Mouse (Mus musculus) mouse trophoblast stem cell (cell line): ENCODE data around the gene Cd40.

ENCODE experiments used
- in situ Hi-C, 2 experiments: fragments of 300-500 bp; cut with MseI, MboI; formaldehyde crosslinking; loops; 2 replicates in 1 of 2; 3 replicates in 1 of 2; pipeline ENCODE4 v1.15.1; 2025

Cd40 gene

DNA sequence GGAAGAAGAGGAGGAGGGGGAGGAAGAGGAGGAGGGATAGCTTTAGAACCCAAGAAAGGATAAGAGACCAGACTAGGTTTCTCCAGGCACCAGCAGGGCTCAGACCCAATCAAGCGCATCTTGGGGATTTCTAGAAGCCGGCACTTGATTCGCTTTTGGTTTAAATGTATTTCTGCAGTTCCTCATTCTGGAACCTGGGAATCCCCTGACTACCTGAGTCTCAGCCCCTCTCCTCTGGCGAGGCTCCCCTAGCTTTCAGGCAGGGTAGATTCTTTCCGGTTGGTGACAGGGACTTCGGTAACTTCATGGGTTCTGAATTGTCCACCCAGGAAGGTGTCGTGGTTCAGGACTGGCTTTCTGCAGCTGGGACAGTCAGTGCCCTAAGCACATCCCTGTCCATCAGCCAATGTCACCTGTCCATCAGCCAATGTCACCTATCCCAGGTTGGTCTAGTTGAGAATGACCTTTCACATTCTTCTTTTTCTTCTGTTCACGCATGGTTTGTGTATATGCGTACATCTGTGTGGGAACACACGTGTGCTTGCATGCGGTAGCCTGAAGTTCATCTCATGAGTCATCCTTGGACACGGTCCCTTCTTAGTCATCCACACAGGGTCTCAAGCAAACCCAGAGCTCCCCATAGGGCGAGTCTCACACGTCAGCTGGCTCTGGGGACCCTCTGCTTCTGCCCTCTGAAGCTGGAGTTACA is 1.1 kb downstream of the Cd40 start:
- in situ Hi-C loops, result no loop called here

DNA sequence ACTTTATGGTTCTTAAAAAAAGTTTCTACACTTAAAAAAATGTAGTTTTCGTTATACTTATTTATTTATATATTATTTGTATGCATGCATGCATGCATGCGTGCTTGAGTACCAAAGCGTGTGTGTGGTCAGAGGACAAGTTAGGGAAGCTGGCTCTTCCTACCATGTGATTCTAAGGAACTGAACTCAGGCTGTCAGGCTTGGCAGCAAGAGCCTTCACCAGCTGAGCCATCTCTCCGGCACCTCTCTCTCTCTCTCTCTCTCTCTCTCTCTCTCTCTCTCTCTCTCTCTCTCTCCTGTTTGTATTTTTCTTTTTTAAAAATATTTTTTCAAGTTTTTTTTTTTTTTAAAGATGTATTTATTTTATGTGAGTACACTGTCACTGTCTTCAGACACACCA is 4.5 kb downstream of the Cd40 start:
- in situ Hi-C loops, result no loop called here

DNA sequence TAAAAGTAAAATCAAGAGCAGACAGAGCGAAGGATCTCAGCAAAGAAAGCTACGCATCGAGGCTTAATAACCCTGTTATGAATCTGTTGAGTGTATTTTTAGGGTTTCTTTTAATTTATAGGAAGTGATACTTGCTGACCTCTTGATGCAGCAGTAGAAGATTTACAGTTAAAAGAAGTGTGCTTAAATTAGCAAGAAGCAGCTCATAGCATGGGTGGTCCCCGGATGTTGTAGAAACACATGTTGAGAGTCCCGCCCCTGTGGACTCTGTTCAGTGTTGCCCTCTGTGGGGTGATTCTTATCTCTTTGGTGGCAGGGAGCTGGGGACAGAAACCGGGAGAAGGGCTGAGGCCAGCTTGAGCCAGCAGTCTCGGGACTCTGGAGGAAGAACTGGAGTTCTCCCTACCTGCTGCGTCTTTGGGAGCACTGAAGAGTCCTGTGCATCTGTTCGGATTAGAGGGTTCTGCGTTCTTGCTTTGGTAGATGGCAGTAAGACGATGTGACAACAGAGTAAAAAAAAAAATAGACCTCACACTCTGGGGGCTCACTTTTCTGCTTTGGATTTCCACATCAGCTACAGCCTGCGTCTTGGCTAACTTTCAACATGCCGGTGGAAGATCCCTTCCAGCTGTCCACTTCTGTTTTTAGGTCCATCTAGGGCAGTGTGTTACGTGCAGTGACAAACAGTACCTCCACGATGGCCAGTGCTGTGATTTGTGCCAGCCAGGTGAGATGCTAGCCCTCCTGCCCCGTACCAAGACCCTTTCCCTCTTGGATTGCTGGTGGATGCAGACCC is 6.4 kb downstream of the Cd40 start:
- in situ Hi-C loops, result no loop called here

DNA sequence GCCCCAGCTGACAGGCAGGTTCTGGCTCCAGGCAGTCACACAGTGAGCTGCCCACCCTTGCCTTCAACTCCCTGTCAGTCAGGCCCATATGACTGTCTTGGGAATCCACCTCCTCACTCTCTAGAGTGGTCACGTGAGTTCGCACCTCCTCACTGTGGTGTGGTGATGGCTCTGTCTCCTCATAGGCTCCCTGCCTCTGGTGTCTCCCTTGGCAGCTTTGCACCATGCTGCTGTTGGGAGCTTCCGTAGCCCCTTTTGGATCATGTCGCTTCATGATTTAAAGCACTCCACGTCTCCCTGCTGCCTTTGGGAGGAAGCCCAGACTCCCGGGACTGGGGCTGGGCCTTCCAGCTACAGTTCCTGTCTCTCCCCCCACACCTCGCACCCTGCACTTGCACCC is 9.1 kb downstream of the Cd40 start:
- in situ Hi-C loops, result no loop called here

DNA sequence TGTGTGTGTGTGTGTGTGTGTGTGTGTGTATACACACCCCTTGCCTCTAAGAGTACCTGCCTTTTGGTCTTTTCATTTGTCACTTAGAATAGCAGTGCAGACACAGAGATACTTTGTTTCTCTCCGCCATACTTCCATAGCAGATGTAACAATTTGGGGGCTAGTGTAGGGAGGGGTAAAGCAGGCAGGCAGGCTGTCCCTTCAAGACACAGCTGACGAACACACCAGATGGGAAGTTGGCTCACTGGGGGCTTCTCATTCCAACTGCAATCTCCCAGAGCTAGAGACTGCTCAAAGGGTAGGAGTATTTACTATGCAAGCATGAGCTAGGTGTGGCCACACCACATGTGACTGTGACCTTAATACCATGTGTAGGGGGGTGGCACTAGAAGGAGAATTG is 13.4 kb downstream of the Cd40 start:
- in situ Hi-C loops, result no loop called here

DNA sequence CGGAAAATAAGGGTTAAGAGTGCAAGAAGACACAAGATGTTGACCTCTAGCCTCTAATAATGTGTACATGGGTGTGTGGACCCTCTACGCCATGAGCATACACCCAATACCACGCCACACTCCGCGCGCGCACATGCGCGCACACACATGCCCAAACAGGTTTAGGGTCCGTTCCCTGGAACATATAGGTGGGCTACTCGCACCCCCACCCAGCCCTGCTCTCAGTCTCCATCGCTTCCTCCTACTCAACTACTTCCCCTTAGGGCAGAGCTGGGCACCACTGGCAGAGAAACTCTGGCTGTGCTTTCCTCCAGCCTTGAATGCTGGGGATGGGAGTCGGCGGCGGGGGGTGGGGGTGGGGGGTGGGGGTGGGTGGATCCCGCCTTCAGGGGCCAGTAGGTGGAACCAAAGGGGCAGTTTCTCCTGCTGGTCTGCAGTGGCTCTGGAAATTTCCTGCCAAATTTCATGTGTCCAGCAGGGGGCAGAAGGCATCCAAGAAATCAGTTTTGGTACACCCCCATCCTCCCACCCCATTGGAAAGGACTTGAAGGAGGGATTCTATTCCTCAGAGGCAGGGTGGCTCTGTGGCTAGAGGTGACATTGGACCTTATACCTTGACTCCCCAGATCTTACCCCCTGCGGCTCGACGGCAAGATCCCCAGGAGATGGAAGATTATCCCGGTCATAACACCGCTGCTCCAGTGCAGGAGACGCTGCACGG is 14.8 kb downstream of the Cd40 start:
- in situ Hi-C loops, result loop anchor here (10.0 kb wide), 3 partner anchors 205 to 275 kb away; no protein-coding TSS in a partner anchor

DNA sequence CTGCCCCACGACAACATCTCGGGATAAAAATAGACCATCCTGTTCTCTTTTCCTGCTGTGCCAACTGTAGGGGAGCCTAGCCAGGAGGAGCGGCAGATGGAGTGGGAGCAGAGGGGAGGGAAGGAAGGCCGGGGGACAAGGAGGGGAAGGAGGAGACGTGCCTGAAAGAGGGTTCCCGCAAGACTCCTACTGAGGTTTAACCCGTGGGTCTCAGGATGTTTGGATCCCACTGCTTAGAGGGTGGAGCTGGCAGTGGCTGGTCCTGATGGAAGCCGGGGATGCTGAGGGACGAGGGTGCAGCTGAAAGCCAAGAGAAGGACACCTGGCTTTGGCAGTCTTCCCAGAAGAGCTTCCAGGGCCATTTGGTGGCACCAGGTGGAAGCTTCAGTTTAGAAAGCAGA is 18.0 kb downstream of the Cd40 start:
- in situ Hi-C loops, result loop anchor here (10.0 kb wide), 3 partner anchors 201 to 271 kb away; no protein-coding TSS in a partner anchor

DNA sequence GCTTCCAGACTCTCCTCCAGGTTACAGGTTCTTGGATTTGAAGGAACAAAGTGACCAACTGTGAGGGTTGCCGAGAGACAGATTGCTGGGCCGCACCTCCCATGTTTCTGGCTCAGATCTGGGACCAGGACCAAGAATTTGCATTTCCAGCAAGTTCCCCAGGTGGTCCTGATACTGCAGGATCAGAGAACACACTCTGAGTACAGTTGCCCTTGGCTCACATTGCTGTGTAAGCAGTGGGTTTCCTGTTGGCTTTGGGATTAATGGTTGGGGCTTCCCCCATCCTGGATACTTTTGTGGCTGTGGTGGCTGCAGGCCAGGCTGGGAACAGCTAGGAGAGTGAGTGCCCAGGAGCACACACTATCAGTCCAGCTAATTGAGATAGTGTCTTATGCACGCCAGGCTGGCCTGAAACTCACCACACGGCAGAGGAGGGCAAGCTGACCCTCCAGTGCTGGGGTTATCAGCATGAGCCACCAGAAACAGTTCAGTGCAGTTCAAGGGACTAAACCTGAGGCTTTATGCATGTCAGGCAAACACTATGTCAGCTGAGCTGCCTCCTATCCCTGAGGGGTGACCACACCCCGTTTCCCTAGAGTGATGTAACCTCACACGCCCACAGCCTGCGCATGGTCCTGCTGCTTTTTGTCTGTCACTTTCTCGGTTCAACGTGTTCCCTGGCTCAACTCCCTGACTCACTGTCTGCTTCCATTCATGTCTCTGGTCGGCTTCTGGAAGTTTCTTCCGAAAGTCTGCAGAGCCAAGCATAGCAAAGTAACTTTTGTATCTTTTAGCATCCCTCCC is 18.9 kb downstream of the Cd40 start:
- in situ Hi-C loops, result loop anchor here (10.0 kb wide), 3 partner anchors 201 to 271 kb away; no protein-coding TSS in a partner anchor

DNA sequence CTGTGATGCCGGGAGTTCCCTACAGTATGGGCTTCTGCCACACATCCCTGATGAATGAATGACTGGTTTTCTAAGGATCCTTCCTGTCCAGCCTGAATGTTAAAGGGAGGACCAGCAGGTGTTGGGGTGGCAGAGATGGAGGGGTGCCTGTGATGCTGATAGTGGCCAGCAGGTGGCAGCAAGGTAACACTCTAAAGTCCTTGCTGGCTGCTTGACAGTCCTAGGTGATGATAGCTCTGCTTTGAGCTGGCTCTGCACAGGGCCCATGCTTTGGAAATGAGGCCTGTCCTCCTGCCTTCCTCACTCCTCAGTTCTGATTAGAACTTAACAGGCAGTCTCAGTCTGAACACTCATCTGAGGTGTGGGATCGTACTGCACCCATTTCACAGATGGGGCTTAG is 19.5 kb downstream of the Cd40 start:
- in situ Hi-C loops, result loop anchor here (10.0 kb wide), 3 partner anchors 200 to 270 kb away; no protein-coding TSS in a partner anchor

DNA sequence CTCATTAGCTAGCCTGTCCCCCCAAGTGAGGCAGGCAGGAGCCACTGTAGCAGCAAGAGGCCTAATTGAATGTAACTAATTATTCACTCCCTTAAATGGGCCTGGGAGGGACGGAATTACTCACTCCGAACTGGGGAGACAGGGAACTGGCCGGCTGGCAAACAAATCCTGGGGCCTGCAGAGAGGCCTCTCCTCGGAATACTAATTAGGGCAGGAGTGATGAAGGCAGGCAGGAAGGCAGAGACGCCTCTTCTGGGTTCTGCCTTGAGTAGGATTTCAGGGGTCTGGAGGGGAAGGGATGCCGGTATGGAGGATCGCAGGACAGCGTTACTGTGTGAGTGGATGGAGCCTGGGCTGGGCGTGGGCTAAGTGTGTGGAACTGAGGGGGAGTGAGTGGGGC is 21.6 kb downstream of the Cd40 start:
- in situ Hi-C loops, result loop anchor here (10.0 kb wide), 3 partner anchors 198 to 268 kb away; no protein-coding TSS in a partner anchor

DNA sequence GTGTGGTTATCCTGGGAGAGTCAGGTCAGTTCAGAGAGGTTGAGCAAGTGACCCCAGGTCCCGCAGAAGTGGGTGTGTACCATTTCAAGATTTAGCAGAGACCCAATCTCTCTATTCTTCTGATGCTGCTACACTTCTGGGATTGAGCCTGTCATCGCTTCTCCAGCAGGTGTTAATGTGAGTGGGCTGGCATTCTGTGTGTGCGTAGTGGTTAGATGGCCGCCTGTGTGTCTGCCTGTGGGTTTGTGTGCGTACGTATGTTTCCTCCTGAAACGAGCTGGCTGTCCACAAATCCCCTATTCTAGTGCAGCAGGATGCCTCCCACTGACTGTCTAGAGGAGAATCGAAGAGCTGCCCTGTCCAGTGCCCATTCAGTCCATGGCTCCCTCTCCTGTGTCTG is 22.6 kb downstream of the Cd40 start:
- in situ Hi-C loops, result loop anchor here (10.0 kb wide), 3 partner anchors 197 to 267 kb away; no protein-coding TSS in a partner anchor

DNA sequence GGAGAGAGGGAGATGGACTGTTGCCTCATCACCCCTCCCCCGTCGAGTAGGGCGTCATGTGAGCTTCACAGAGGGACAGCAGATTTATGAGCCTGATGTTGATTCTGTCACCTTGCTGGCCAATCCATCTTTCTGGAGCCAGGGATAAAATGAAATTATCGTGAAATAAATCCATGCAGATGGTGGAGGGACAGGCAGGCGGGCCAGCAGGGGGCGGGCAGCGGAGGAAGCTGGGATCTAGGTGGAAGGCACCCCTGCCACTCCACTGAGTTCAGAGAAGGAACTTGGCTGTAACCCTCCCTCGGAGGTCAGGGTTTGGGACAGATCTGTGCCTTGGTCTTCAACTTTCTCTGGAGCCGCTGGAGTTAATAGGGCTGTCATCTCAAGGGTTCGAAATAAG is 23.2 kb downstream of the Cd40 start:
- in situ Hi-C loops, result loop anchor here (10.0 kb wide), 3 partner anchors 196 to 266 kb away; no protein-coding TSS in a partner anchor

DNA sequence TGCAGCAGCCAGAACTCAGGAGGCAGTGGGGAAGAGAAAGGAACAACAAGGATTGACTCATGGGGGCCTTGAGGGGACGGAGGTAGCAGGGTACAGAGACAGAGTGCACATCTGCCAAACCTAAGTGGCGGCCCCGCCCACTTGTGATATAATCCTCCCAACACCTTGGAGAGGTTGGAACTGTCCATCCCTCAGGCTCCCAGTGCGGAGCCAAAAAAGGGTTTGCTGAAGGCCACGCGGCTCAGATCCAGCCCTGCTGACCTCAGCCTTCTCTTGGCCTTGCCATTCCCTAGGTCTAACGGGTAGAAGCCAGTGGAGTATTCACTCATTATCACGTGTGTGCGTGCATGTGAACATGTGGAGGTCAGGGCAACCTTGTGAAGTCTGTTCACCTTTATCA is 25.2 kb downstream of the Cd40 start:
- in situ Hi-C loops, result no loop called here

DNA sequence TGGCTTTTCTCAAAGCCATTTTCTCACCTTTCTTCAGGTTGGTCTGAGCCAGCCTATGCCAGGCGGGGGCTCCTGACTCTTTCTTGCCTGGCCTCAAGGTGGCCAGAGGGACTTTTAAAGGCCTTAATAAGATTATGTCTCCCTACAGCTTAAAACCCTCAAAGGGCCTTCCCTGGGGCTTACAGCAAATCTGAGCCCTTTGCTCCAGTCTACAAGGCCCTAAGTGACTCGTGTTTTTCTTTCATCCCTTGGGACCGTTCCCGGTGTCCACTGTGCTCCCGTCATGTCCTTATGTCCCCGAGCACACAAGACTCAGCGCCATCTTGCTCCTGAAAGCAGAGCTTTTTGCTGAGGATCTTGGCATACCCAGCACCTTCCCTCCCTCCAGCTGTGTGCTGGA is 25.8 kb downstream of the Cd40 start:
- in situ Hi-C loops, result no loop called here

DNA sequence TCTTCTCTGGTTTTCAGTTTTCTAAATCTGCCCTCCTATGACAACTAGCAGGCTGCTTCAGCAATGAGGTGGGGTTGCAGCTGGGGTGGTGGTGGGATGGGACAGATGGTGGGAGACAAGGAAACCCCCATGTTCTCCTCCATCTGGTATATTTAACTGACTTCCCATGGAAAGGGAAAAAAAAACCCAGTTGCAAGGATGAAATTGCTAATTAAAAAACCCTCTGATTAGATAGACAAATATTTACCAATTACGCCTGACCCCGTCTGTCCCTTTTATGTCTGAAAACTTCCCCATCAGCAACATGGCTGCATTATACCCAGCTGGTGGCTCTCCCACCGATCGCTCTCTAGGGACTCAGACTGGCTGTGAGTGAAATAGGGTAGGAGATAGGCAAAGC is 31.2 kb downstream of the Cd40 start:
- in situ Hi-C loops, result no loop called here

DNA sequence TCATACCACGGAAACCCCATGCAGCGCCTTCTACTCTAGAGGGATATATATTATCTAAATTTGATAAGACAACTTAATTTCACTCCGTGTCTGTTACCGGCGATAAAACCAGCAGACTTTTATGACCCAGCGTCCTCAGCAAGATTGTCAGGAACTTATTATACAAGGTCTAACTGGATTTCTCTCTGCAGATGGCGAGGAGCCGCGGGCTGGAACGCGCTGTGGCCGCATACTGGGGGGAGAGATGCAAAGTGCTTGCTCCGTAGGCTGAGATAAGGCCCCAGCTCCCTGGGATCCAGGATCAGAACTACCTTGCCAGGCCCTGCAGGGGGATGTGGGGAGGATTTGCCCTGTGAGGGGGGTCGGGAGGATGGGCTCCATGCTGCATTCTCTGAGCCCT is 34.0 kb downstream of the Cd40 start:
- in situ Hi-C loops, result no loop called here

DNA sequence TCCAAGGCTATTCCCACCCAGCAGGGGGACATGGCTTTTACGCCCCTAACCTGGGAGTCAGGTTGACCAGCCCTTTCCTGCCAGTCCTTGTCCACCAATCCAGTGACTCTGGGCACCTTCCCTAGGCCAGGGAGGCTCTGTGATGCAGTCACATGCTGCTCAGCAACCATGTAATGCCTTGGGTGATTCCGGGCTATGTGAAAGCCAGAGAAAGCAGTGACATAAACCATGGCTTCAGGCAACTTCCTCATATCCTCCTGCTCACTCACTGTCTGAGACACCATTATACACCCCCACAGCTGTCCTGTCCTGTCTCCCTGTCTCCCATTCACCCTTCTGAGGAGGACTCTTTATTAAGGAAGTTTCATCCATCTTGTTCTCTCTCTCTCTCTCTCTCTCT is 35.2 kb downstream of the Cd40 start, which contains the start of gene 1700025C18Rik:
Gene 1700025C18Rik, minus strand, starts transcription at position 101 of the 400 bp plus-strand sequence.
- in situ Hi-C loops, result no loop called here

DNA sequence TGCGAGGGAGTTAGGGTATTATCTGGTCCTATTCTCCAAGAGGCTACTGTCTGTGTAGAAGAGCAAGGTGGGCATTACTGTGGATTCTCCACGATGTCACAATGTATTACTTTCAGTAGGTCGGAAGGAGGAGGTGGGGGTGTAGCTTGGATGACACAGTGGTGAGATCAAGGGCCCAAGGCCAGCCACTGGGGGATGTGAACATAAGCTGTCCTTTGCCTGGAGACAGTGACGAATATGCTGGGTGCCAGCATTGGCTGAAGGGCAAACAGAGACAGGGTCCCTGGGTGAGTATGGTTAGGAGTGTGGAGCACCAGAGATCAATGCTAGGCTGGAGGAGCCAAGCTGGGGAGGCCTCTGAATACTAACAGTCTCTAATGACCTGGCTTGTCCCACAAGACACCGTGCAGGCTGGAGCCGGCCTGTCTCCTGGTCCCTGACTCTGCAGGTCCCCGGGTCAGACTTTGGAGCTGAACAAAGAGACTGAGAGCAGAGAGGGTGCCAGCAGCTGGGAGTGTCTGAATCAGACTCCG is 36.1 kb downstream of the Cd40 start:
- in situ Hi-C loops, result no loop called here

DNA sequence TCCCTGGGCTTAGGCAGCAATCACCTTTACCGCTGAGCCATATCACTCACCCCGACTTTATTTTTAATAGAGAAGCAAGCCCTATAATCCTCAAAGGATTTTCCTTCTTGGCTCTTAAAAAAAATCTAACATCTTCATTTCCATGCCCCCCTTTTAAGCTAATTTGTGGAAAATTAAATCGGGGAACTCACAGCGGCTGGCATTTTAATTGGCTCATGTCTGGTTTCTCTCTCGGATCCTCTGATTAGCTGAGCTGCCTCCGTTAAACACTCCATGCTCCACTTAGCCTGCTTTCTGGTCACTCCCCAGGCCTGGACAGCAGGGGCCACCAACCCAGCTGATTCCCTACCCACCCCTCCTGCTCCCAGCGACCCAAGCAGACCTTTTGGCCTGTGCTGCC is 37.0 kb downstream of the Cd40 start:
- in situ Hi-C loops, result no loop called here

DNA sequence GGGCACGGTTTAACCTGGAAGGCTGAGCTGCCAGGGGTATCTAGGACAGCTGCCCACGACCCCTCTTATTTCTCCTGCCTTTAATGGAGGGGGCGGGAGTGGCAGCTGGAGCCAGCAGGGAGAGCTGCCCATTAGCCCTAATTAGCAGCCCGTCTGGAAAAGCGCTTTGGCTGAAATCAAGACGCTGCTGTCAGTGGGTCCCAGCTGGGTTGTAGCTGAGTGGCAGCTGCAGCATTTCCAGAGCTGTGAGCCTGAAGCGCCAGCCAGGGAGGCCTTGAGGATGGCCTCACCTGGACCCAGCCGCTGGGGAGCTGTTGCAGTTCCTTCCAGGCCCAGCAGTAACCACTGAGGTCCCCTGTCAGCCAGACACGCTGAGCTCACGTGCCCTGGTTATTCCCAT is 40.9 kb downstream of the Cd40 start:
- in situ Hi-C loops, result no loop called here

DNA sequence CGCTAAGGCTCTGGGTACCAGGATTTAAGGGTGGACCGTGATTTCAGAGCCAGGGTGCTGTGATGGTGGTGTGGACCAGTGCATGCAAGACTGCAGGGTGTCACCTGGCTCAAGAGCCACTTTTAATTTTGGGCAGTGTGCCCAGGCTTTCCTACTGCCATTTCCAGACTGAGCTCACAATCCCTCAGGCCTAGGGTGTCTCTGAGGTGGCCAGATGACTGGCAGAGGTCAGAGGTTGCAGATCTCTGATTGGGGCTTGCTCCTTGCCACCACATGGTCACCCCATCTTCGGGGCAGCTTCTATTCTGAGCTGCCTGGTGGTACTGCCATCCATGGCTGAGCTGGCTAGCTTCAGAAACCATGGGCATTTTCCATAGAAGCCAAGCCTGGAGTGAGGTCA is 43.4 kb downstream of the Cd40 start:
- in situ Hi-C loops, result no loop called here
